Mouse (Mus musculus): ENCODE results near the gene Slc8b1. TPM values are rescaled to one million over a fixed set of nuclear protein-coding genes. Genes with fewer than 3 reads are reported as not detected.

Slc8b1 gene
- polyA plus RNA-seq (2017; shearing (Covaris generic)): 10 to 100 TPM; 10.0 to 17.2 TPM

DNA sequence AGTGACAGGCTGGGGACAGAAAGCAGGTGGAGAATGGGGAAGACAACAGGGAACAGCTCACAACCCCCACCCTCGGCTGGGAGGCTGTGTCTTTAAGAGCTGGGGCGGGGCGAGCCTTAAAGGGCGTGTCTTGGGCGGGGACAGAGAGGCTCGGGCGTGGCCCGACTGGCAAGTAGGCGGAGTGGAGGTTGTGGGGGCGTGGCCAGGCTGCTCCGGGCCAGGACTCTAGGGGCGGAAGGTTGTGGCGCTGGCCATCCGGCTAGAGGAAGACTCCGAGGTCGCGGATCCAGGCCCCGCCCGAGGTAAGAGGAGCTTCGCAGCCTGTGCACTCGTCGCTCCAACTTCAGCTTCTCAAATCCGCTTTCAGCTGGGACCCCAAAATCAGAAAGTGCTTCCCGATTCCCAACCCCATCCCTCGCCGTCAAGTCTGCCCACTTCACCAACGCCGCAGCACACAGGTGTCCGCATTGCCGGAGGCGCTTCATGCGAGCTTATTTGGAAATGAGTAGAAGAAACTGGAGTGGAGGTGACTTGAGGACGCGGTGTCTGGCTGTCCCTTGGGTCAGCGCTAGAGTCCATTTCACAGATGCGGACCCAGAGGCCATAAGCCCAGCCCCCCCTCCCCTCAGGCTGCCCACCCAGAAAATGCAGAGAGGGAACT lies at the start of gene Slc8b1:
TSS of gene Slc8b1 (plus strand) at position 187 of the 661 bp plus-strand sequence.

DNA sequence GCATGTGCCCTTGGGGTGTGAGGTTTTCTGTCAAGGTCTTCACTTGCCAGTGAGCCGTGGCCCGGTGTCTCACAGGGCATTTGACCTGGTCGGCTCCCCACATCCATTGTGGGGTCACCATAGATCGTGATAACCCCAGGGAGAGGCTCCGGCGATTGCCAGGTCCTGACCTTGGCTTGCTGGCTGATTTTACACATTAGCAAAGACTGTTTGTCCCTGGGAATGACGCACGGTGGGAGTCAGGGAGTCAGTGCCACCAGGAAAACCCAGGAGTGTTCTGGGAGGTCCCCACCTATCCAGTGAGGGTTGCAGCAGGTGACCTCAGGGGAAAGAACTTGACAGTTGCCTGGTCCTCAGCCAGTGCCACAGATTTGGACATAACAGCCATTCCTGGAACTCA lies 38.2 kb upstream of the Slc8b1 start, which contains the start of gene Sdsl:
TSS of gene Sdsl (minus strand) at position 41 of the 400 bp plus-strand sequence.

DNA sequence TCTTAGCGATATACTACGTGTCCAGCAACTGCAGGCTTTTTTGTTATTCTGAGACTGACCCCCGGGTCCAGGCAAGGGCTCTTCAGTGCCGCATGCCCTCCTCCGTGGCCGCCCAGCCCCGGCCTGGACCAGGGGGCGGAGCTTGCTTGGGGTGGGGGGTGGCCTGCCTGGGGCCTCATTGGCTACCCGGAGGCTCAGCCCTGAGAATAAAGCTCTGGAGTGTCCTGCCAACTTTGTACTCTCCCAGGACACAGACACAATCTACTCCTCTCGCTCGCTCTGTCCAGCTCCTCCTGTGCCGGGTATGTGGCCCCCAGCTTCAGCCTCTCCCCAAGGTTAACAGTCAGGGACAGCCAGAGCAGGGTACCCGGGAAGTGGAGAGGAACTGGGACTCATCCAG lies 34.7 kb upstream of the Slc8b1 start, which contains the start of gene Sds:
TSS of gene Sds (plus strand) at position 231 of the 400 bp plus-strand sequence.

GRCm38 (mm10) chr5:120503144-120503795 lies 7.7 kb upstream of the Slc8b1 start, which contains the start of gene Plbd2:
Gene Plbd2 (minus strand): TSS chr5:120503625.

Other genes starting within 250 kb of the Slc8b1 start
- gene Lhx5, start 79.5 kb upstream of the Slc8b1 start, polyA plus RNA-seq (2017; shearing (Covaris generic)): under 1 TPM in 1 of 2 experiments, not detected in 1; 0.33 TPM
- not detected for gene Sdsl, start 38.4 kb upstream of the Slc8b1 start, polyA plus RNA-seq (2017; shearing (Covaris generic))
- not detected for gene Sds, start 34.6 kb upstream of the Slc8b1 start, polyA plus RNA-seq (2017; shearing (Covaris generic))
- 10 to 100 TPM; 24.9 to 30.8 TPM for gene Plbd2, start 7.5 kb upstream of the Slc8b1 start, polyA plus RNA-seq (2017; shearing (Covaris generic))
- gene Tpcn1, start 77.5 kb downstream of the Slc8b1 start, polyA plus RNA-seq (2017; shearing (Covaris generic)): 10 to 100 TPM; 14.1 to 21.5 TPM
- 1 to 10 TPM in 1 of 2 experiments, under 1 TPM in 1; 0.43 to 1.9 TPM for gene Iqcd, start 77.8 kb downstream of the Slc8b1 start, polyA plus RNA-seq (2017; shearing (Covaris generic))
- gene Rita1, start 101.4 kb downstream of the Slc8b1 start, polyA plus RNA-seq (2017; shearing (Covaris generic)): 1 to 10 TPM; 2.6 to 3.1 TPM
- 10 to 100 TPM; 45.8 to 62.9 TPM for gene Ddx54, start 101.6 kb downstream of the Slc8b1 start, polyA plus RNA-seq (2017; shearing (Covaris generic))
- under 1 TPM in 1 of 2 experiments, not detected in 1; 0.18 TPM for gene Cfap73, start 123.1 kb downstream of the Slc8b1 start, polyA plus RNA-seq (2017; shearing (Covaris generic))
- gene Rasal1, start 137.6 kb downstream of the Slc8b1 start, polyA plus RNA-seq (2017; shearing (Covaris generic)): 10 to 100 TPM; 11.4 to 15.4 TPM
- 100 to 1,000 TPM; 117 to 164 TPM for gene Dtx1, start 200.8 kb downstream of the Slc8b1 start, polyA plus RNA-seq (2017; shearing (Covaris generic))
- gene Oas2, start 238.7 kb downstream of the Slc8b1 start, polyA plus RNA-seq (2017; shearing (Covaris generic)): 1 to 10 TPM; 1.5 to 5.5 TPM